Mouse (Mus musculus) forebrain, embryonic 16.5 days (tissue): ENCODE measurements around the gene Gm10563. TPM values are rescaled to one million over a fixed set of nuclear protein-coding genes. Genes with fewer than 3 reads are reported as not detected.

ENCODE experiments used
- ATAC-seq: fragments of 200-750 bp; cut with Nextera tagmentation; 2 replicates; pipeline ENCODE4 v1.8.0; 2017; ENCODE audit warnings: mild to moderate bottlenecking, moderate library complexity
- H3K27ac ChIP-seq: fragments of 300-500 bp; sonication (generic); 2 replicates; pipeline ENCODE4 v1.5.1; 2014; ENCODE audit warnings: low read length, control low read depth
- H3K27me3 ChIP-seq: fragments of 300-500 bp; sonication (generic); replicated peaks from 2 replicates; pipeline ENCODE4 v1.6.1; 2014; ENCODE audit warnings: low read length; ENCODE audit not compliant: control insufficient read depth, insufficient read depth
- H3K36me3 ChIP-seq: fragments of 300-500 bp; sonication (generic); 2 replicates; pipeline ENCODE4 v1.6.1; 2014; ENCODE audit not compliant: control insufficient read depth, insufficient read depth
- H3K4me1 ChIP-seq: fragments of 300-500 bp; sonication (generic); replicated peaks from 2 replicates; pipeline ENCODE4 v1.6.1; 2014; ENCODE audit warnings: low read length; ENCODE audit not compliant: control insufficient read depth, insufficient read depth
- H3K4me2 ChIP-seq: fragments of 300-500 bp; sonication (generic); 2 replicates; pipeline ENCODE4 v1.6.1; 2014; ENCODE audit warnings: mild to moderate bottlenecking, low read length, control low read depth
- H3K4me3 ChIP-seq: fragments of 300-500 bp; sonication (generic); replicated peaks from 2 replicates; pipeline ENCODE4 v1.5.1; 2014; ENCODE audit warnings: mild to moderate bottlenecking, low read length, control low read depth
- H3K9ac ChIP-seq: fragments of 300-500 bp; sonication (generic); replicated peaks from 2 replicates; pipeline ENCODE4 v1.6.1; 2014; ENCODE audit warnings: low read depth, low read length, control low read depth
- H3K9me3 ChIP-seq: fragments of 300-500 bp; sonication (generic); 2 replicates; pipeline ENCODE4 v1.6.1; 2016; ENCODE audit warnings: low read length; ENCODE audit not compliant: control insufficient read depth
- WGBS: fragments of 180-500 bp; shearing (Covaris S2); extraction: QIAGEN DNeasy Blood & Tissue Kit; methylation state at CpG from one replicate; pipeline ENCODE4 v1.1.7; 2014; 5-methylcytosine and 5-hydroxymethylcytosine counted together
- polyA plus RNA-seq: library from polyadenylated mRNA; unstranded; fragments of >200 nt; fragmentation: Nextera tagmentation; extraction: Ambion mirVana; gene quantifications from 2 replicates; pipeline ENCODE4 v1.2.1, GENCODE M21; 2015

The Gm10563 gene
- polyA plus RNA-seq, 1 experiment from 2014 or later, result not detected

DNA sequence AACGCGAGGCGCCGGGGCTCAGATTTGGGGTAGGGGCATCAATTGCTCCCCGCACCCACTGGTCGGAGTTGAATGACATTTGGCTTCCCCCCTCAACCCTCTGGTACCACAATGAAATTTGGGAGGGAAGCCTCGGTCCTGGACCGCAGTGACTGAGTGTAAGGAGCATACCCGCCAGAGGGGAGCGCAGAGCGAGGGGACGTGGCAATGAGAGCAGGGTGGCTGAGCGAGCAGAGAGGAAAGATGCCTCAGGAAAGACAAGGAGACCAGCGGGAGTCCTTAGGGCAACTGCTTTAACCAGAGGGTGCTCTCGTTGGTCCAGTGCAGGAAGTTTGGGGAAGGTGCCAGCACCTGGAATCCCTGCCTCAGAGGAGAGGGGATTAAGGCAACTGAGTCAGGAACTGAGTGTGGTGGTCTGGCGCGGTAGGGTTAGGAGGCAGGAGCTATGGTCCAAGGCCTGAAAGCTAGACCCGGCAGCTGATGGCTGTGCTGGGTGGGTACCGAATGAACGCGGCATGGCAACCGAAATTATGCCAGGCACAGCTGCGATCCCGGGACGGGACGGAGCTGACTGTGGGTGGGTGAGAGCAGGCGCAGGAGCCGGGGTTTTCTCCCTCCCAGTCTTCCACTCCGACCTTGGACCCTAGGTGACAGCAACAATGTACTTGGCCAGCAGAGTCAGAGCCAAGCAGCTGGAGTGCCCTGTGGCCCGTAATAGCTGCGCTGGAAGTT, 8.4 kb upstream of the Gm10563 start:
- peak overlapping the region; percentile 43 for H3K9ac ChIP-seq
- peaks cover 53% of the 10 kb centered on the region for H3K27me3 ChIP-seq
- H3K36me3 ChIP-seq, result peaks cover 26% of the 10 kb centered on the region
- WGBS, result 1% methylated on average over 31 of the region's 31 CpGs
- no peak overlapping the region for H3K27ac ChIP-seq
- H3K9me3 ChIP-seq, result no peaks in the 10 kb centered on the region
- peaks cover 28% of the 10 kb centered on the region for H3K4me1 ChIP-seq
- peak overlapping the region; percentile 31 for H3K4me3 ChIP-seq
- ATAC-seq, result peak; percentile 43; the same call in 1 of the 2 replicates
- peak overlapping the region; percentile 56 for H3K4me2 ChIP-seq

DNA sequence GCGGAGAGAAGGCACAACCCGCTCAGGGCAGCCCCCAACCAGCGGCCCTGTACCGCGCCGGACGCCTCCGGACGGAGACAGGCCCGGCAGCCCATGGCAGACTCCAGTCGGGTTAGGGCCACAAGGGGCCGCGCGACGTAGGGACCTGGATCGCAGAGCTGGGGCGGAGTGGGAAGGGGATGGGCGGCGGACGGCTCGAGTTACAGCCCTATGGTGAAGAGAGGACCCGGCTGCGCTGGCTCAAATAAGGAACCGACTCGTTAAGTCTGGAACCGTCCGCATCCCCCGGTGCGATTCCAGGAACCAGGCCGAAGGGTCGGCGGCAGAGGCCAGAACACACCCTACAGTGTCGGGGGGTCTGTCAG, 7.9 kb upstream of the Gm10563 start, which contains the start of gene Mmp23:
Gene Mmp23 (minus strand): TSS at position 299 of the 365 bp plus-strand sequence.
- WGBS, result under 1% methylated on average over 33 of the region's 33 CpGs
- peaks cover 31% of the 10 kb centered on the region for H3K36me3 ChIP-seq

DNA sequence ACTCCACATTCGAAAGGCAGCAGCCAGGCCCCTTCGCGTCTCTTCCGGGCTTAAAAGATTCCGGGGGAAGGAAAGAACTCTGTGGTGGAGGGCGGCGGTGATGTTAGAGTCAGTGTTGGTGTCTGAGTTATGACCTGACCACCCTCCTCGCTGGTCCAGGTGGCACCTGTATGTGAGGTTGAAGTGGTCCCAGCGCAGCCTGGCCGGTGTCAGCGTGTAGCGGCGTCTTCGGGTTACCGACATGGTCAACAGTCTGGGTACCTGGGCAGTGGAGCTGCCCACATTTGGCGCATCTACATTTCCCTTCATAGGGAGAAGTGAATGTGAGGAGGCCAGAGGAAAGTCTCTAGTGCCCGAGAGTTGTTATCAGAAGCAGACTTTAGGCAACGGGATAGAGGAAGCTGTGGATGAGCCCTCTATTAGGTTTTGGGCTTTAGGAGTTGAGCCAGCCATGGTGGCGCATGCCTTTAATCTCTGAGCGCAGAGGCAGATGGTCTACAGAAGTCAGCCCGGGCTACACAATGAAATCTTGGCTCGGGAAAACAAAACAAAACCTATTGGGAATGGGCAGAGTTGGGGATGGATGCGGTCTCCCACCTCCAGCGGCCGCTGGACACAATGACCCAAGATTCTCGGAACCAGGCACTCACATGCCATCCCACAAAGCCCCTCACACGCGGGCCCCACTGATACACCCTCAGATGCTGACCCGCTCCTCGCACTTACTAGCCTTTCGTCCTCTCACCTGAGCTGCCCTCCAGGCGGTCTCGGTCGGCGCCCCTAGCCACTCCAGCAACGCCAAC, 7.3 kb upstream of the Gm10563 start:
- Histone ChIP-seq H3K4me3 (peak overlapping the region; percentile 31), H3K36me3 (peaks cover 37% of the 10 kb centered on the region), H3K27me3 (peaks cover 53% of the 10 kb centered on the region), H3K4me2 (peak overlapping the region; percentile 56), H3K9me3 (no peaks in the 10 kb centered on the region), H3K9ac (peak overlapping the region; percentile 43; the same call in 1 of the 2 replicates), H3K4me1 (peaks cover 28% of the 10 kb centered on the region), H3K27ac (no peak overlapping the region)
- 21% methylated on average over 36 of the region's 36 CpGs for WGBS
- ATAC-seq, result no peak

More for the DNA sequence above, 7.9 kb upstream of the Gm10563 start, which contains the start of gene Mmp23:
- Histone ChIP-seq H3K27me3 (peaks cover 53% of the 10 kb centered on the region), H3K4me1 (peaks cover 28% of the 10 kb centered on the region), H3K9ac (peak within 1 kb of the TSS; percentile 43), H3K9me3 (no peaks in the 10 kb centered on the region), H3K4me3 (peak within 1 kb of the TSS; percentile 31), H3K27ac (no peak within 1 kb of the TSS), H3K4me2 (peak within 1 kb of the TSS; percentile 56)
- ATAC-seq, result peak; percentile 26

DNA sequence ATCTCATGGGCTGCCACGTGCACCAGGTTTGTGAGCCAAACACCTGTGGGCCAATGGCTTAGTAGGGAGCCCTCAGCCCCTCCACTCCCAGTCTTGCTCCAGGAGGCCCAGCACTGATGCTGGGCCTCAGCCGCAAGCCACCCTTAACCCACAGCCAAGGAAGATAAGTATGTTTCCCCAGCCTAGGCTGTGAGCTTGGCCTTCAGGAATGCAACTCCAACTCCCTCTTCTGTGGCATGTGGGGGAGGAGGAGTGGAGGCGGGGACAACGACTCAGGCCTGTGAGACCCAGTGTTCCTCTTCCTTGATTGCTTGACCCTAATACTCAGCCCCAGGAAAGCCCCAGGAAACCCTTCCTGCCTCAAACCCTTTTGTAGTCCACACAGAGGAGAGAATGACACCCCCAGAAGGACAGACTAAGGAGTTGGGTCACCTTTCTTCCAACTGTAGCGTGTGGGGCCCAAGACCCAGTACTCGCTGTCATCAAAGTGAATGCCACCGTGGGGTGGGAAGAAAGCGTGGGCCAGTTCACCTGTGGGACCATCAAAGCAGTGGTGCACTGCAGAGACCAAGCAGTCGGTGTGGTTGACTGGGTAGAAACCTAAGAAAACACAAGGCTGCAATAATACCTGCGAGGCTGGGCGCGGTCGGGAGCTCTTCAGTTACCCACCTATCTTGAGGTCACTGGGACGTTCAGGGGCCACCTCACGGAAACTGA, 6.5 kb upstream of the Gm10563 start:
- H3K9me3 ChIP-seq, result no peaks in the 10 kb centered on the region
- no peak overlapping the region for H3K27ac ChIP-seq
- no peak overlapping the region for H3K9ac ChIP-seq
- H3K4me2 ChIP-seq, result no peak overlapping the region
- no peak for ATAC-seq
- H3K36me3 ChIP-seq, result peaks cover 40% of the 10 kb centered on the region
- WGBS, result 68% methylated on average over 15 of the region's 15 CpGs
- H3K4me3 ChIP-seq, result no peak overlapping the region
- H3K4me1 ChIP-seq, result peaks cover 28% of the 10 kb centered on the region
- peaks cover 53% of the 10 kb centered on the region for H3K27me3 ChIP-seq

DNA sequence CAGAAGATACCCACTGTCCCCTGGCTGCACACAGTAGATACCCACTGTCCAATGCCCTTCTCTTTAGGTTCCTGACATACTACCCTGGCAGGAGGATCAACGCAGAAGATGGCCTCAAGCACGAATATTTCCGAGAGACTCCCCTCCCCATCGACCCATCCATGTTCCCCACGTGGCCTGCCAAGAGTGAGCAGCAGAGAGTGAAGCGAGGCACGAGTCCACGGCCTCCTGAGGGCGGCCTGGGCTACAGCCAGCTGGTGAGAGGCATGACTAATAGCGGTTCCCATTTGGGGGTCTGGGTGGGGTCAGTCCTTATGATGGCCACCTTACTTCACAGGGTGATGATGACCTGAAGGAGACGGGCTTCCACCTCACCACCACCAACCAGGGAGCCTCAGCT, 4.1 kb upstream of the Gm10563 start:
- 94% methylated on average over 11 of the region's 11 CpGs for WGBS
- no peaks in the 10 kb centered on the region for H3K9me3 ChIP-seq
- peaks cover 18% of the 10 kb centered on the region for H3K4me1 ChIP-seq
- H3K4me2 ChIP-seq, result no peak overlapping the region
- H3K36me3 ChIP-seq, result peaks cover 40% of the 10 kb centered on the region
- H3K9ac ChIP-seq, result no peak overlapping the region
- H3K27me3 ChIP-seq, result peaks cover 34% of the 10 kb centered on the region
- ATAC-seq, result no peak
- no peak overlapping the region for H3K4me3 ChIP-seq
- no peak overlapping the region for H3K27ac ChIP-seq

DNA sequence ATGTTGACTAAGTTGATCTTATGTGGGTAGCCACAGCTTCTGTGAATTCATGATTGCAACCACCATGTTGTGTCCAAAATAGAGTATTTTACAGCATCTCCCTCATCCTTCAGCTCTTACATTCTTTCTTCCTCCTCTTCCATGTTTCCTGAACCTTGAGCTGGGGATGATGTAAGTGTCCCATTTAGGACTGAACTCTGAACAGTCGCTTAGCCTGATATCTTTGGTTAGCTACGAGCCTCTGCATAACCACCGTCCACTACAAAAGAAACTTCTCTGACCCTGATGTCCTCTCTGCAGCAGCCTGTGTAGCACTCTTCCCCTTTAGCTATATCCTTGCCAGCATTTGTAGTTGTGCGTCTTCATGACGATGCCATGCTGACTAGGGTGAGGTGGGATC, 513 bp upstream of the Gm10563 start:
- H3K27me3 ChIP-seq, result peaks cover under 1% of the 10 kb centered on the region; the same call in 1 of the 2 replicates
- H3K36me3 ChIP-seq, result peaks cover 60% of the 10 kb centered on the region
- no peak overlapping the region for H3K9ac ChIP-seq
- WGBS, result 95% methylated on average over 5 of the region's 5 CpGs
- no peak overlapping the region for H3K27ac ChIP-seq
- H3K4me2 ChIP-seq, result no peak overlapping the region
- no peak for ATAC-seq
- H3K4me3 ChIP-seq, result no peak overlapping the region
- no peaks in the 10 kb centered on the region for H3K4me1 ChIP-seq
- H3K9me3 ChIP-seq, result no peaks in the 10 kb centered on the region

DNA sequence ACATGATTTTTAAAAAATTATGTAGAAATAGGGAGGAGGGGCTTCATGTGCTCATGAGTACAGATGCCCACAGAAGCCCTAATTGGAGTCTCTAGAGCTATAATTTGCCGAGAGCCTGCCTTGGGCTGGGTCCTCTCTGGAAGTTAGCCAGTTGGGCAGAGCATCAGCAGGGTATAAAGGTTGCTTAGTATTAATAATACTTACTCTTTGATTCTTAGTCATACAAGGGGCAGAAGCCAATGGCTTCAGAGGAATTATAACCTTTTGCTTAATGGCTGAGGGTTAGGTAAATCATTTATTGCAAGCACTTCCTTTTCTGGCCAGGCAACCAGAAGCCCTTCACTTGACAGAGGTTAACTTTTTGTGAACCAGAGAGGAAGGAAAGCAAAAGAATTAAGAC, 1.7 kb downstream of the Gm10563 start:
- Histone ChIP-seq H3K9me3 (no peaks in the 10 kb centered on the region), H3K4me1 (no peaks in the 10 kb centered on the region), H3K27ac (no peak overlapping the region), H3K4me2 (no peak overlapping the region), H3K9ac (no peak overlapping the region), H3K27me3 (no peaks in the 10 kb centered on the region), H3K4me3 (no peak overlapping the region), H3K36me3 (peaks cover 50% of the 10 kb centered on the region)
- WGBS, result 71% methylated on average over 1 of the region's 1 CpGs
- no peak for ATAC-seq

DNA sequence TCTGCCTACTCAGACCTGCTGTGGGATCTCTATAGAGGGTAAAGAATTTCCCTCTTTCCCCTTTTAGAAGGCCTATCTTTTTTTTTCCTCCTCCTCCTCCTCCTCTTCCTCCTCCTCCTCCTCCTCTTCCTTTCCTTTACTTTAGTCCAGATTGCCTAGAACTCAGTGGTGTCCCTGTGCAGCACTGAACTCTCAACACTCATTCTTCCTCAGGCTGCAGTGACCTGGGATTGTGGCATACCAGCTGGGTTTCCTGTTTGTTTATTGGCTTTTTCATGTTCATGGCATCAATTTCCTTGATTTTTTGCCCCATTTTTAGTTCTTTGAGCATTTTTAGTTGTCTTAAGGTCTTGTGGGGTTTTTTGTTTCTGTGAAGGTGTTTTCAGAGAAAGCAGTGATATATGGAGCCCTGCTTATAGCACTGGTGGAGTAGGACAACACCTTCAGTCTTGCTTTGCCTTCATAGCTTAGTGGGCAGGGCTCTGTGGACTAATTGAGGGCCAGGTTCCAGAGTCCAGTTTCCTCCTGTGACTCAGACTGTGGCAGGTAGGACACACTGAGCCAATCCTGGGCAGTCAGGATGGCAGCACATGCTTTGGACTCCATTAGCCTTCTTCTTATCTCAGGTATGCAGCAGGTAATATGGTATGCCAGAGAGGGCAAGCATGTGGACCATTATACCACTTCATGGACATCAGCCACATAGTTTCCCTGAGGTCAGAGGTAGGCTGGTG, 9.3 kb downstream of the Gm10563 start:
- no peak for ATAC-seq
- no peak overlapping the region for H3K27ac ChIP-seq
- no peaks in the 10 kb centered on the region for H3K4me1 ChIP-seq
- H3K9me3 ChIP-seq, result no peaks in the 10 kb centered on the region
- H3K27me3 ChIP-seq, result no peaks in the 10 kb centered on the region
- peaks cover 43% of the 10 kb centered on the region for H3K36me3 ChIP-seq
- H3K4me2 ChIP-seq, result no peak overlapping the region
- H3K9ac ChIP-seq, result no peak overlapping the region
- H3K4me3 ChIP-seq, result no peak overlapping the region
